Mouse (Mus musculus): ENCODE measurements at regions not wholly inside any gene's neighbourhood (a gene's known extent, or its start where the extent isn't known, plus 50 kb on each side); places are given as distances from the start of the nearest gene placed in this dataset.

GRCm38 (mm10) chr3:42531397-42531796 lies 789.0 kb downstream of the D3Ertd751e start:
- Histone ChIP-seq H3K4me2 (ENCODE audit: insufficient read depth, low read depth, poor library complexity, severe bottlenecking) (no peak overlapping the region), H3K79me2 (replicated peaks; ENCODE audit: control insufficient read depth, extremely low read depth, insufficient read depth, poor library complexity, severe bottlenecking) (no peaks in the 10 kb centered on the region), H3K4me3 (replicated peaks in 1 of 3; ENCODE audit: low read depth in 2 of 3, low read length in 2 of 3, poor library complexity in 1 of 3) (no peak overlapping the region), H3K4me1 (ENCODE audit: control insufficient read depth in 1 of 2, insufficient read depth in 2 of 2) (no peaks in the 10 kb centered on the region), H3K9me3 (replicated peaks; ENCODE audit: low read length) (no peaks in the 10 kb centered on the region), H3K27ac (ENCODE audit: insufficient read depth, low read depth) (no peak overlapping the region), H3K9ac (ENCODE audit: insufficient read depth, low read depth) (no peak overlapping the region), H3K36me3 (replicated peaks in 1 of 2; ENCODE audit: control insufficient read depth in 1 of 2, insufficient read depth in 1 of 2, low read length in 1 of 2) (no peaks in the 10 kb centered on the region), H3K27me3 (replicated peaks) (no peaks in the 10 kb centered on the region)
- DNase-seq (ENCODE audit: extremely low read depth), result no peak
- TF ChIP-seq PAX5 (IDR thresholded peaks at IDR 0.05; ENCODE audit: low read length) (no peak), MXI1 (IDR thresholded peaks at IDR 0.05; ENCODE audit: low read depth, low read length) (no peak), CHD2 (IDR thresholded peaks at IDR 0.05; ENCODE audit: low read length) (no peak), CHD1 (IDR thresholded peaks at IDR 0.05; ENCODE audit: low read depth, low read length) (no peak), MAX (IDR thresholded peaks at IDR 0.05; ENCODE audit: low read length) (no peak), MYC (IDR thresholded peaks at IDR 0.05; ENCODE audit: low read depth, low read length) (no peak), JUN (IDR thresholded peaks at IDR 0.05; ENCODE audit: insufficient read depth, low read depth, low read length) (no peak), ZC3H11A (IDR thresholded peaks at IDR 0.05; ENCODE audit: low read depth, low read length) (no peak), USF2 (conservative IDR thresholded peaks at IDR 0.05; ENCODE audit: low read depth, low read length) (no peak), CTCF (conservative IDR thresholded peaks at IDR 0.05 in 1 of 2, IDR thresholded peaks at IDR 0.05 in 1 of 2; ENCODE audit: low read depth in 2 of 2, low read length in 2 of 2) (no peak), E2F4 (IDR thresholded peaks at IDR 0.05; ENCODE audit: insufficient replicate concordance, low read depth, low read length) (no peak), NELFE (IDR thresholded peaks at IDR 0.05; ENCODE audit: low read depth, low read length) (no peak)
- in situ Hi-C loops (cut with MboI; ENCODE audit: low pct_ligation_motif_present, low pct_unique_long_range_greater_than_20kb, low sequenced_read_pairs), result no loop called here
- dilution Hi-C loops (cut with MboI; ENCODE audit: extremely low pct_ligation_motif_present, extremely low pct_unique_long_range_greater_than_20kb, low sequenced_read_pairs), result no loop called here

- Histone ChIP-seq H3K27ac (ENCODE audit: insufficient read depth, low read depth) (no peak overlapping the region), H3K9ac (ENCODE audit: insufficient read depth, low read depth) (no peak overlapping the region), H3K9me3 (replicated peaks; ENCODE audit: low read length) (no peaks in the 10 kb centered on the region), H3K4me3 (replicated peaks in 1 of 3; ENCODE audit: low read depth in 2 of 3, low read length in 2 of 3, poor library complexity in 1 of 3) (no peak overlapping the region), H3K4me1 (ENCODE audit: control insufficient read depth in 1 of 2, insufficient read depth in 2 of 2) (no peaks in the 10 kb centered on the region), H3K27me3 (replicated peaks) (no peaks in the 10 kb centered on the region), H3K36me3 (replicated peaks in 1 of 2; ENCODE audit: control insufficient read depth in 1 of 2, insufficient read depth in 1 of 2, low read length in 1 of 2) (no peaks in the 10 kb centered on the region), H3K4me2 (ENCODE audit: insufficient read depth, low read depth, poor library complexity, severe bottlenecking) (no peak overlapping the region), H3K79me2 (replicated peaks; ENCODE audit: control insufficient read depth, extremely low read depth, insufficient read depth, poor library complexity, severe bottlenecking) (no peaks in the 10 kb centered on the region)
- DNase-seq (ENCODE audit: extremely low read depth), result no peak
- TF ChIP-seq RCOR1 (conservative IDR thresholded peaks at IDR 0.05; ENCODE audit: low read depth, low read length) (no peak), NRF1 (IDR thresholded peaks at IDR 0.05; ENCODE audit: low read depth, low read length) (no peak), TBP (conservative IDR thresholded peaks at IDR 0.05; ENCODE audit: low read depth, low read length) (no peak), POLR2A (IDR thresholded peaks at IDR 0.05; ENCODE audit: low read depth, low read length) (no peak), MAX (IDR thresholded peaks at IDR 0.05; ENCODE audit: low read length) (no peak), CTCF (conservative IDR thresholded peaks at IDR 0.05 in 1 of 2, IDR thresholded peaks at IDR 0.05 in 1 of 2; ENCODE audit: low read depth in 2 of 2, low read length in 2 of 2) (no peak), ZC3H11A (IDR thresholded peaks at IDR 0.05; ENCODE audit: low read depth, low read length) (no peak), CHD2 (IDR thresholded peaks at IDR 0.05; ENCODE audit: low read length) (no peak), MEF2A (IDR thresholded peaks at IDR 0.05; ENCODE audit: borderline replicate concordance, low read depth, low read length) (no peak), ZMIZ1 (IDR thresholded peaks at IDR 0.05; ENCODE audit: low read depth, low read length) (no peak), UBTF (IDR thresholded peaks at IDR 0.05; ENCODE audit: low read depth, low read length) (no peak), USF1 (IDR thresholded peaks at IDR 0.05; ENCODE audit: low read depth, low read length) (no peak), EP300 (IDR thresholded peaks at IDR 0.05; ENCODE audit: low read length) (no peak), KAT2A (IDR thresholded peaks at IDR 0.05; ENCODE audit: insufficient replicate concordance, low read length) (no peak), PAX5 (IDR thresholded peaks at IDR 0.05; ENCODE audit: low read length) (no peak), MAZ (IDR thresholded peaks at IDR 0.05; ENCODE audit: low read depth, low read length) (no peak), NELFE (IDR thresholded peaks at IDR 0.05; ENCODE audit: low read depth, low read length) (no peak)
- dilution Hi-C loops (cut with MboI; ENCODE audit: extremely low pct_ligation_motif_present, extremely low pct_unique_long_range_greater_than_20kb, low sequenced_read_pairs) (no loop called here), in situ Hi-C loops (cut with MboI; ENCODE audit: low pct_ligation_motif_present, low pct_unique_long_range_greater_than_20kb, low sequenced_read_pairs) (no loop called here)
Observed at GRCm38 (mm10) chr3:42566731-42567130, 824.3 kb downstream of the D3Ertd751e start.
